Mouse (Mus musculus) embryonic facial prominence, embryonic 12.5 days (tissue): ENCODE results near the gene Olfr691. TPM values are rescaled to one million over a fixed set of nuclear protein-coding genes. Genes with fewer than 3 reads are reported as not detected.
A peak's percentile ranks its signal among the peaks of the same experiment; 100 is the strongest.
"Not testable (repeated sequence)": the region's sequence is repeated elsewhere in the genome, so short reads cannot be mapped to it uniquely, and the experiment has no call there.

Source experiments
- ATAC-seq: fragments of 200-750 bp; cut with Nextera tagmentation; 2 replicates; pipeline ENCODE4 v1.8.0; 2017; ENCODE audit not compliant: insufficient number of reproducible peaks, insufficient read depth, low FRiP score, low TSS enrichment
- H3K27ac ChIP-seq: fragments of 300-500 bp; sonication (generic); 2 replicates; pipeline ENCODE4 v1.5.1; 2016; ENCODE audit warnings: mild to moderate bottlenecking
- H3K27me3 ChIP-seq: fragments of 300-500 bp; sonication (generic); 2 replicates; pipeline ENCODE4 v1.6.1; 2016; ENCODE audit warnings: mild to moderate bottlenecking, moderate library complexity
- H3K36me3 ChIP-seq: fragments of 300-500 bp; sonication (generic); 2 replicates; pipeline ENCODE4 v1.6.1; 2016; ENCODE audit warnings: mild to moderate bottlenecking
- H3K4me1 ChIP-seq: fragments of 300-500 bp; sonication (generic); 2 replicates; pipeline ENCODE4 v1.6.1; 2016
- H3K4me2 ChIP-seq: fragments of 300-500 bp; sonication (generic); replicated peaks from 2 replicates; pipeline ENCODE4 v1.6.1; 2016; ENCODE audit warnings: mild to moderate bottlenecking, moderate library complexity
- H3K4me3 ChIP-seq: fragments of 300-500 bp; sonication (generic); 2 replicates; pipeline ENCODE4 v1.5.1; 2016; ENCODE audit warnings: mild to moderate bottlenecking
- H3K9ac ChIP-seq: fragments of 300-500 bp; sonication (generic); 2 replicates; pipeline ENCODE4 v1.6.1; 2016; ENCODE audit warnings: mild to moderate bottlenecking, moderate library complexity
- H3K9me3 ChIP-seq: fragments of 300-500 bp; sonication (generic); 2 replicates; pipeline ENCODE4 v1.6.1; 2016; ENCODE audit warnings: mild to moderate bottlenecking, moderate library complexity
- WGBS: fragments of 180-500 bp; shearing (Covaris S2); methylation state at CpG from one replicate; pipeline ENCODE4 v1.1.7; 2016; 5-methylcytosine and 5-hydroxymethylcytosine counted together
- polyA plus RNA-seq: library from polyadenylated mRNA; unstranded; fragments of >200 nt; fragmentation: Nextera tagmentation; extraction: Ambion mirVana; gene quantifications from 2 replicates; pipeline ENCODE4 v1.2.1, GENCODE M21; 2016

Olfr691 gene
- polyA plus RNA-seq, 1 experiment from 2014 or later: not detected

DNA sequence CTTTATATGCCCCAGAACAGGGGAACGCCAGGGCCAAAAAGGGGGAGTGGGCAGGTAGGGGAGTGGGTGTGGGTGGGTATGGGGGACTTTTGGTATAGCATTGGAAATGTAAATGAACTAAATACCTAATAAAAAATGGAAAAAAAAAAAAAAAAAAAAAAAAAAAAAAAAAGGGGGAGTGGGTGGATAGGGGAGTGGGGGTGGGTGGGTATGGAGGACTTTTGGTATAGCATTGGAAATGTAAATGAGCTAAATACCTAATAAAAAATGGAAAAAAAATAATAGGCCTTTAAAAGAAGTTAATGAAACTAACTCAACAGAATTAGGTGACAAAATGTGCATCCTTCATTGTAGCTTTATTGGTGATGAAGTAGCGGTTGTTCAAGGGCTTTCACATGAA lies 14.4 kb upstream of the Olfr691 start:
- H3K4me1 ChIP-seq, H3K36me3 ChIP-seq, H3K4me2 ChIP-seq, H3K9ac ChIP-seq, H3K27ac ChIP-seq, H3K9me3 ChIP-seq, H3K4me3 ChIP-seq, H3K27me3 ChIP-seq: not testable (repeated sequence)
- ATAC-seq: 0 out of 2 replicates have a peak, but pooled peaks have one; percentile 67
- 92% methylated on average over 1 of the region's 2 CpGs for whole genome bisulfite sequencing

DNA sequence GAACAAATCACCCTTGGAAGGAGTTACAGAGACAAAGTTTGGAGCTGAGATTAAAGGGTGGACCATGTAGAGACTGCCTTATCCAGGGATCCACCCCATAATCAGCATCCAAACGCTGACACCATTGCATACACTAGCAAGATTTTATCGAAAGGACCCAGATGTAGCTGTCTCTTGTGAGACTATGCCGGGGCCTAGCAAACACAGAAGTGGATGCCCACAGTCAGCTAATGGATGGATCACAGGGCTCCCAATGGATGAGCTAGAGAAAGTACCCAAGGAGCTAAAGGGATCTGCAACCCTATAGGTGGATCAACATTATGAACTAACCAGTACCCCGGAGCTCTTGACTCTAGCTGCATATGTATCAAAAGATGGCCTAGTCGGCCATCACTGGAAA lies 14.0 kb upstream of the Olfr691 start:
- not testable (repeated sequence) for H3K4me1 ChIP-seq, H3K27me3 ChIP-seq, H3K4me3 ChIP-seq, H3K9me3 ChIP-seq, H3K9ac ChIP-seq, H3K4me2 ChIP-seq, ATAC-seq, H3K27ac ChIP-seq, H3K36me3 ChIP-seq
- no CpG with 5 or more reads among the region's 5 CpGs for WGBS

- 75% methylated on average over 2 of the region's 2 CpGs for WGBS
- ATAC-seq: no peak
Measured at GRCm38 (mm10) chr7:105342752-105343151, 682 bp upstream of the Olfr691 start.

DNA sequence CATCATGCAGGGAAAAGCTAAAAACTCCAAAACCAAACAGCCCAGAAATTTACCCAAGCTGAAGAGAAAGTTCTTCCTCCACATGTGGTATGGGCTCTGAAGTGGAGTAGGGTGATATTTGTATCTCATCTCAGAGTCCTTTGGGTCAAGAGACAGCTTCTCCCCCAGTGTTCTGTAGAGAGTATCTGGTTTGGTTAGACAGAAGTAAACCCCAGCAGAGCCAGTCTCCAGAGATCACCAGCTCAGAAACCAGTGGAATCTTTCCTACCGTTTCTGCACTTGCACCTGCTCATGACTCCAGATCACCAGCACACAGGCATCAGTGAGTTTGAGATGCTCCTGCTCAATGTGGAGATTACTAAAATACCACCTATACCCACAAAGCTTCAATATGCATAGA lies 8.1 kb downstream of the Olfr691 start, which contains the start of gene Olfr690:
Olfr690 (minus strand) TSS at position 101 of the 400 bp plus-strand sequence.
- no peak within 1 kb of the TSS for H3K27ac ChIP-seq
- H3K4me2 ChIP-seq: no peak within 1 kb of the TSS
- 62% methylated on average over 1 of the region's 1 CpGs for WGBS
- ATAC-seq: no peak
- no peaks in the 10 kb centered on the region for H3K36me3 ChIP-seq
- no peaks in the 10 kb centered on the region for H3K9me3 ChIP-seq
- H3K4me3 ChIP-seq: no peak within 1 kb of the TSS
- no peaks in the 10 kb centered on the region for H3K4me1 ChIP-seq
- no peaks in the 10 kb centered on the region for H3K27me3 ChIP-seq
- H3K9ac ChIP-seq: no peak within 1 kb of the TSS

More at GRCm38 (mm10) chr7:105342752-105343151, 682 bp upstream of the Olfr691 start:
- H3K9me3 ChIP-seq: no peaks in the 10 kb centered on the region
- no peaks in the 10 kb centered on the region for H3K36me3 ChIP-seq
- H3K4me1 ChIP-seq: no peaks in the 10 kb centered on the region
- no peaks in the 10 kb centered on the region for H3K27me3 ChIP-seq
- H3K4me2 ChIP-seq: no peak overlapping the region
- H3K27ac ChIP-seq: no peak overlapping the region
- no peak overlapping the region for H3K4me3 ChIP-seq
- H3K9ac ChIP-seq: no peak overlapping the region

DNA sequence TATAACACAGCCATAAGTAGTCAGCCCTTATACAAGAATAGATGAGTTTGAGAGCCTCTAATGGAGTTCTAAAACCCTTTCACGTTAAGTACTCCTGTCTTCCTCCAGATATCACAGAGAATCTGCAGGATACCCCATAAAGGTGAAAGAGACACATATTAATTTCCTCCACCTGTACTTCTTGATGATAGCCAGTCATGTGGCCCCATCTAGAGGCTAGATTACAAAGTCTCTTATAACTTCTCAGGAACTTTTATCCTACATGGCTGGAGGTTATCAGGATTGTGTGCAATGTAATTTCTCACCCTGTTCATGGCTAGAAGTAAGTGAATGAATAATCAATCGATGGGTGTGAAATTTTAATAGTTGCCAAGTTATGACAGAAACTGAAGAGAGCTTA lies 16.8 kb downstream of the Olfr691 start:
- Histone ChIP-seq H3K4me3 (no peak overlapping the region), H3K4me1 (no peaks in the 10 kb centered on the region), H3K9ac (no peak overlapping the region), H3K36me3 (no peaks in the 10 kb centered on the region), H3K9me3 (no peaks in the 10 kb centered on the region), H3K4me2 (no peak overlapping the region), H3K27me3 (no peaks in the 10 kb centered on the region), H3K27ac (no peak overlapping the region)
- no peak for ATAC-seq
- WGBS: 77% methylated on average over 2 of the region's 2 CpGs

GRCm38 (mm10) chr7:105310865-105311264 lies 31.2 kb downstream of the Olfr691 start, which contains the start of gene Olfr689:
Olfr689 (plus strand) TSS chr7:105311165.
- no peaks in the 10 kb centered on the region for H3K27me3 ChIP-seq
- H3K9me3 ChIP-seq: no peaks in the 10 kb centered on the region
- H3K4me1 ChIP-seq: no peaks in the 10 kb centered on the region
- ATAC-seq: no peak
- H3K9ac ChIP-seq: no peak within 1 kb of the TSS
- 65% methylated on average over 1 of the region's 1 CpGs for WGBS
- H3K4me2 ChIP-seq: no peak within 1 kb of the TSS
- no peak within 1 kb of the TSS for H3K4me3 ChIP-seq
- H3K36me3 ChIP-seq: no peaks in the 10 kb centered on the region
- no peak within 1 kb of the TSS for H3K27ac ChIP-seq

DNA sequence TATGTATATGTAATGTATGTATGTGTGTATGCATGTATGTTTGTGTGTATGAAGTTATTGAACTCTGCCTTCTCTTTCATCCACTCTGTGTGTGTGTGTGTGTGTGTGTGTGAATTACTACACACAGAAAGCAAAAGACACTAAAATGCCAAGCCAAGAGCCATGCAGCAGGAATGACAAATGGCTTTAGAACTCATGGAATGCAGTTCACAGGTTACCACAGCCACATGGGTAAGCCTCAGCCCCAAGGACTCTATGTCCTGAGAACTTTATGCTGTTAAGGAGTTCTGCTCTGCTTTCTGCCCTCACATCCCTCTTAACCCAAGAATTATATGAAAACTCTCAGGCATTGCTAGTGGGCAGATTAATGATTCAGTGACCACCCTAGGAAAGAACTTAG lies 52.0 kb downstream of the Olfr691 start:
- Histone ChIP-seq H3K4me2 (no peak overlapping the region), H3K9ac (no peak overlapping the region), H3K9me3 (no peaks in the 10 kb centered on the region), H3K36me3 (no peaks in the 10 kb centered on the region), H3K4me3 (no peak overlapping the region), H3K4me1 (no peaks in the 10 kb centered on the region), H3K27me3 (no peaks in the 10 kb centered on the region), H3K27ac (no peak overlapping the region)
- no peak for ATAC-seq

- WGBS: 71% methylated on average over 6 of the region's 6 CpGs
- ATAC-seq: no peak
- H3K4me2 ChIP-seq: no peak within 1 kb of the TSS
- no peak within 1 kb of the TSS for H3K27ac ChIP-seq
- no peaks in the 10 kb centered on the region for H3K27me3 ChIP-seq
- H3K9ac ChIP-seq: no peak within 1 kb of the TSS
- H3K4me1 ChIP-seq: no peaks in the 10 kb centered on the region
- H3K9me3 ChIP-seq: no peaks in the 10 kb centered on the region
- no peaks in the 10 kb centered on the region for H3K36me3 ChIP-seq
- no peak within 1 kb of the TSS for H3K4me3 ChIP-seq
Measured at GRCm38 (mm10) chr7:105287795-105288194, 54.3 kb downstream of the Olfr691 start, which contains the start of gene Olfr688. Olfr688 (plus strand) TSS chr7:105288095.

Other genes starting within 250 kb of the Olfr691 start
- not detected in 2 replicates for gene Olfr680-ps1, start 249.5 kb downstream of the Olfr691 start, polyA plus RNA-seq
- not detected in 2 replicates for gene Olfr681, start 225.4 kb downstream of the Olfr691 start, polyA plus RNA-seq
- gene Olfr683, start 195.3 kb downstream of the Olfr691 start, polyA plus RNA-seq: not detected in 2 replicates
- not detected in 2 replicates for gene Olfr684, start 178.6 kb downstream of the Olfr691 start, polyA plus RNA-seq
- gene Olfr685, start 156.3 kb downstream of the Olfr691 start, polyA plus RNA-seq: not detected in 2 replicates
- gene Olfr686, start 134.8 kb downstream of the Olfr691 start, polyA plus RNA-seq: not detected in 2 replicates
- gene Olfr688, start 54.2 kb downstream of the Olfr691 start, polyA plus RNA-seq: not detected in 2 replicates
- gene Olfr689, start 31.1 kb downstream of the Olfr691 start, polyA plus RNA-seq: not detected in 2 replicates
- gene Olfr690, start 8.2 kb downstream of the Olfr691 start, polyA plus RNA-seq: not detected in 2 replicates
- gene Olfr692, start 26.0 kb upstream of the Olfr691 start, polyA plus RNA-seq: not detected in 2 replicates
- gene Gm5901, start 32.8 kb upstream of the Olfr691 start, polyA plus RNA-seq: not detected in 2 replicates
- 46.1 and 47.6 TPM in 2 replicates for gene Fam160a2, start 57.8 kb upstream of the Olfr691 start, polyA plus RNA-seq
- gene Cnga4, start 62.3 kb upstream of the Olfr691 start, polyA plus RNA-seq: 0.08 TPM in 1 of 2 replicates, not detected in the other
- gene Cckbr, start 83.5 kb upstream of the Olfr691 start, polyA plus RNA-seq: 0.31 and 0.47 TPM in 2 replicates
- 36.7 and 40.0 TPM in 2 replicates for gene Cavin3, start 140.0 kb upstream of the Olfr691 start, polyA plus RNA-seq
- 40.8 and 41.4 TPM in 2 replicates for gene Smpd1, start 212.1 kb upstream of the Olfr691 start, polyA plus RNA-seq
- 77.5 and 84.7 TPM in 2 replicates for gene Apbb1, start 239.4 kb upstream of the Olfr691 start, polyA plus RNA-seq